8 mouse cellular contexts compared by ENCODE assay signal in genomic region chr14:76010102-76011061, GRCm38 (mm10). TPM values are rescaled to one million over a fixed set of nuclear protein-coding genes. Genes with fewer than 3 reads are reported as not detected.
A peak's percentile ranks its signal among the peaks of the same experiment; 100 is the strongest.
DNase-seq lines count a peak whose midpoint lies in the region; ATAC-seq and TF ChIP-seq lines count a peak whose summit lies in the region.

TSS of gene Gtf2f2 (minus strand) at chr14:76010865.

- peaks cover 17% of the 10 kb centered on the region; the same call in 1 of the 2 replicates for H3K4me1 ChIP-seq in hindbrain, postnatal 0 days (ENCODE audit: insufficient read depth, low read length)

- peak within 1 kb of the TSS; percentile 84 for H3K4me3 ChIP-seq in gastrocnemius, adult 2 months
- peak within 1 kb of the TSS; percentile 88 for H3K4me3 ChIP-seq in hindbrain, postnatal 0 days (ENCODE audit: low read length)
- H3K4me3 ChIP-seq in left cerebral cortex, adult 2 months = peak within 1 kb of the TSS; percentile 96

- ATAC-seq in common myeloid progenitor, adult 5-6 weeks (replicated peaks; ENCODE audit: low read depth, poor library complexity, severe bottlenecking) = peak; percentile 96
- peak; percentile 93 for ATAC-seq in hindbrain, postnatal 0 days
- peak; percentile 93 for ATAC-seq in megakaryocyte, adult 5-6 weeks (ENCODE audit: poor library complexity, severe bottlenecking)

- 1% methylated on average over 67 of the region's 67 CpGs for WGBS in hindbrain, postnatal 0 days

- intact Hi-C loops in gastrocnemius, adult 2 months (cut with DNase I) = no loop called here
- intact Hi-C loops in left cerebral cortex, adult 2 months (cut with DNase I) = loop anchor here (1.0 to 2.0 kb wide), 2 partner anchors 48 to 111 kb away; no protein-coding TSS in a partner anchor

- H3K27me3 ChIP-seq in hindbrain, postnatal 0 days (ENCODE audit: insufficient read depth, low read length) = no peaks in the 10 kb centered on the region

- TF ChIP-seq CTCF in gastrocnemius, adult 2 months (IDR thresholded peaks at IDR 0.05) = no peak
- no peak for TF ChIP-seq CTCF in hindbrain, postnatal 0 days (IDR thresholded peaks at IDR 0.05; ENCODE audit: low read depth)
- no peak for TF ChIP-seq CTCF in left cerebral cortex, adult 2 months (IDR thresholded peaks at IDR 0.05)

- DNase-seq in ZHBTc4 (ENCODE audit: low read depth, low spot score) = peak; percentile 93
- peak; percentile 94 for DNase-seq in gastrocnemius, adult 2 months
- DNase-seq in hindbrain, postnatal 0 days (ENCODE audit: low spot score) = peak; percentile 97
- peak; percentile 94 to 96 for DNase-seq in left cerebral cortex, adult 2 months (ENCODE audit: extremely low spot score in 1 of 2, low spot score in 2 of 2)
- peak; percentile 94 to 99 for DNase-seq in right cerebral cortex, adult 2 months (ENCODE audit: low spot score in 2 of 2)
- peak; percentile 95 for DNase-seq in urinary bladder, postnatal 14 days (ENCODE audit: low spot score)

- no peaks in the 10 kb centered on the region for H3K36me3 ChIP-seq in hindbrain, postnatal 0 days (ENCODE audit: insufficient read depth, low read length)

- H3K27ac ChIP-seq in gastrocnemius, adult 2 months = peak within 1 kb of the TSS; percentile 91
- peak within 1 kb of the TSS; percentile 78 for H3K27ac ChIP-seq in hindbrain, postnatal 0 days
- H3K27ac ChIP-seq in left cerebral cortex, adult 2 months = peak within 1 kb of the TSS; percentile 22

- H3K9ac ChIP-seq in hindbrain, postnatal 0 days (replicated peaks; ENCODE audit: low read length) = peak within 1 kb of the TSS; percentile 71

- no peaks in the 10 kb centered on the region for H3K9me3 ChIP-seq in hindbrain, postnatal 0 days (ENCODE audit: low read length)

- peak within 1 kb of the TSS; percentile 62 for H3K4me2 ChIP-seq in hindbrain, postnatal 0 days (ENCODE audit: low read depth, low read length)

RNA-seq across cellular contexts. Expression of gene Gtf2f2, which starts in this region (rescaled TPM):
- 68.0 and 73.9 TPM in 2 replicates for total RNA-seq in common myeloid progenitor, adult 5-6 weeks (2017)
- 10 to 100 TPM; 11.2 to 14.8 TPM for total RNA-seq in gastrocnemius, adult 2 months (2021)
- 14.8 and 18.5 TPM in 2 replicates for total RNA-seq in hindbrain, postnatal 0 days (2014; rRNA removed)
- polyA plus RNA-seq in hindbrain, postnatal 0 days (2015; fragmentation: Nextera tagmentation; extraction: Ambion mirVana) = 40.9 and 41.3 TPM in 2 replicates
- total RNA-seq in left cerebral cortex, adult 2 months (2021) = 10 to 100 TPM; 14.8 to 15.5 TPM
- 33.3 and 33.9 TPM in 2 replicates for total RNA-seq in megakaryocyte, adult 5-6 weeks (2015)
- total RNA-seq in megakaryocyte, adult 5-6 weeks (2017) = 37.3 and 42.2 TPM in 2 replicates

Comparison
In these comparisons a context has a peak if more than half of its experiments do, and no peak if none do; other contexts are left out.
1. Peak in every context shown above with its lines: DNase-seq, ATAC-seq, H3K4me3 ChIP-seq and H3K27ac ChIP-seq.
2. H3K27ac ChIP-seq: peak in every context shown above with its lines; median percentile 91 in gastrocnemius, adult 2 months; 78 in hindbrain, postnatal 0 days; 22 in left cerebral cortex, adult 2 months.